In the genomic region with DNA sequence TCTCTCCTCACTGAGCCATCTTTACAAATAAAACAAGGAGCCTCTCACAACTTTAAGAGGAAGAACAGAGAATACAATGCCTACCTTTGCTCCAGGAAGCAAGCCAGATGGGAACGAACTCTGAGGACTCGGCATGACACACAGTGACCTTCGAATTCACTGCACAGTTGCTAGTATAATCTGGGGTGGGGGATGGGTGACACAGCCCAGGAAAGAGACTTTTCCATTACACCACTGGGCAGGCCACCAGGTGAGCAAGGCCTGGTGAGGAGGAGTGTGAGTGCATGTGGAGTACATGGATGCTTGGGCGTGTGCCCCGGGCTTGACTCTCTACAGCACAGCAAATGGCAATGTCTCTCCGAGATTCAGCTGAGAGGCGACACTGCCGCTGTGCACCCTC, we compare ENCODE assay signal across 12 mouse cellular contexts. TPM values are rescaled to one million over a fixed set of nuclear protein-coding genes. Genes with fewer than 3 reads are reported as not detected.
A peak's percentile ranks its signal among the peaks of the same experiment; 100 is the strongest.
DNase-seq lines count a peak whose midpoint lies in the region; TF ChIP-seq lines count a peak whose summit lies in the region.
"Had no signal": no experiment of that assay in that cellular context is flagged by ENCODE, and none has a peak within 500 bp of the region (broad histone marks: within the 10 kb centered on the region; RNA-seq: fewer than 3 reads in every experiment).

No protein-coding gene starts in this region.

- H3K4me3 ChIP-seq in cerebellum, adult 2 months (replicated peaks; ENCODE audit: insufficient read depth, low read depth, low read length) = no peak overlapping the region
- H3K4me3 ChIP-seq: limb, embryonic 12.5 days; midbrain, embryonic 10.5 days had no signal

- no peaks in the 10 kb centered on the region for H3K27me3 ChIP-seq in cerebellum, adult 2 months (ENCODE audit: control insufficient read depth, insufficient read depth, low read length)
- H3K27me3 ChIP-seq: limb, embryonic 12.5 days had no signal

- WGBS in cerebellum, adult 2 months = 67% methylated on average over 8 of the region's 8 CpGs

- TF ChIP-seq POLR2A in cerebellum, adult 2 months (IDR thresholded peaks at IDR 0.05; ENCODE audit: borderline replicate concordance, insufficient read depth, low read length) = no peak

- peak; percentile 36 for DNase-seq in adrenal gland, adult 2 months
- DNase-seq in adrenal gland, postnatal 25 days = no peak
- peak; percentile 80 for DNase-seq in kidney, adult 11 months
- DNase-seq in kidney, postnatal 4 days = no peak
- DNase-seq in thymus, postnatal 4 days = peak; percentile 26
- no peak for DNase-seq in thymus, postnatal 36 days
- no peak for DNase-seq in cerebellum, adult 2 months
- no peak for DNase-seq in left cerebral cortex, adult 18-20 months (ENCODE audit: low spot score in 2 of 2)
- DNase-seq: cerebellum, adult 9-11 months; lung, postnatal 10 days had no signal

- H3K4me1 ChIP-seq in cerebellum, adult 2 months (ENCODE audit: control insufficient read depth, insufficient read depth, low read length) = peaks cover 32% of the 10 kb centered on the region

- no peak for TF ChIP-seq CTCF in cerebellum, adult 2 months (IDR thresholded peaks at IDR 0.05; ENCODE audit: borderline replicate concordance, insufficient read depth, low read depth, low read length)

- no peak overlapping the region for H3K27ac ChIP-seq in cerebellum, adult 2 months (ENCODE audit: insufficient read depth, low read length)
- H3K27ac ChIP-seq: limb, embryonic 12.5 days; midbrain, embryonic 10.5 days had no signal

RNA-seq across cellular contexts. Expression of gene Atp1b1, which starts 8.5 kb away (rescaled TPM):
- 10 to 100 TPM; 64.2 to 90.6 TPM for total RNA-seq in adrenal gland, adult 2 months (2021)
- polyA plus RNA-seq in adrenal gland, adult 2 months (2012; rRNA removed) = 17.0 and 19.2 TPM in 2 replicates
- total RNA-seq in adrenal gland, postnatal 25 days (2021) = 64.2 and 66.9 TPM in 2 replicates
- 1,554 and 1,580 TPM in 2 replicates for polyA plus RNA-seq in cerebellum, adult 2 months (2012; rRNA removed)
- 1,000 to 10,000 TPM; 1,579 to 1,741 TPM for total RNA-seq in left cerebral cortex, adult 18-20 months (2021)

Comparison
In these comparisons a context has a peak if more than half of its experiments do, and no peak if none do; other contexts are left out.
1. DNase-seq: peak in adrenal gland, adult 2 months (single experiment), kidney, adult 11 months (single experiment) and thymus, postnatal 4 days (single experiment); none in adrenal gland, postnatal 25 days (single experiment), kidney, postnatal 4 days (0 of 2), thymus, postnatal 36 days (0 of 2), cerebellum, adult 2 months (0 of 2) and left cerebral cortex, adult 18-20 months (0 of 2).
2. RNA of gene Atp1b1, which starts 8.5 kb away (total RNA-seq): 1,579 to 1,741 TPM in left cerebral cortex, adult 18-20 months; 64.2 to 90.6 TPM in adrenal gland, adult 2 months and 64.2 to 66.9 TPM in adrenal gland, postnatal 25 days; every median in the first group is over 10 times any median in the second.